Mouse (Mus musculus): ENCODE data around the gene Fry.

Fry gene

GRCm38 (mm10) chr5:150171562-150171961 is 53.1 kb downstream of the Fry start:
- DNase-seq (ENCODE audit: low spot score in 2 of 2), result no peak

GRCm38 (mm10) chr5:150173869-150174268 is 55.4 kb downstream of the Fry start:
- no peak for DNase-seq (ENCODE audit: low spot score in 2 of 2)

GRCm38 (mm10) chr5:150174950-150175349 is 56.5 kb downstream of the Fry start:
- DNase-seq (ENCODE audit: low spot score in 2 of 2), result no peak

- no peak for DNase-seq (ENCODE audit: low spot score in 2 of 2)
These were observed 58.0 kb downstream of the Fry start for GRCm38 (mm10) chr5:150176251-150177015.

- DNase-seq (ENCODE audit: low spot score in 2 of 2), result no peak
These were observed 59.3 kb downstream of the Fry start for GRCm38 (mm10) chr5:150177757-150178156.

GRCm38 (mm10) chr5:150178194-150178801 is 59.9 kb downstream of the Fry start:
- no peak for DNase-seq (ENCODE audit: low spot score in 2 of 2)

- DNase-seq (ENCODE audit: low spot score in 2 of 2), result no peak
These were observed 62.7 kb downstream of the Fry start for GRCm38 (mm10) chr5:150180985-150181607.

GRCm38 (mm10) chr5:150184959-150185358 is 66.5 kb downstream of the Fry start:
- DNase-seq (ENCODE audit: low spot score in 2 of 2), result no peak

- no peak for DNase-seq (ENCODE audit: low spot score in 2 of 2)
These were observed 67.7 kb downstream of the Fry start for GRCm38 (mm10) chr5:150186121-150186520.

GRCm38 (mm10) chr5:150186676-150187075 is 68.2 kb downstream of the Fry start:
- no peak for DNase-seq (ENCODE audit: low spot score in 2 of 2)

GRCm38 (mm10) chr5:150188031-150188430 is 69.6 kb downstream of the Fry start:
- no peak for DNase-seq (ENCODE audit: low spot score in 2 of 2)

GRCm38 (mm10) chr5:150190454-150191358 is 72.3 kb downstream of the Fry start:
- DNase-seq (ENCODE audit: low spot score in 2 of 2), result no peak

- DNase-seq (ENCODE audit: low spot score in 2 of 2), result peak; percentile 71 to 74
These were observed 77.2 kb downstream of the Fry start for GRCm38 (mm10) chr5:150195514-150196210.

GRCm38 (mm10) chr5:150196211-150196585 is 77.8 kb downstream of the Fry start:
- DNase-seq (ENCODE audit: low spot score in 2 of 2), result no peak

- no peak for DNase-seq (ENCODE audit: low spot score in 2 of 2)
These were observed 78.5 kb downstream of the Fry start for GRCm38 (mm10) chr5:150196881-150197311.

GRCm38 (mm10) chr5:150206749-150207148 is 88.3 kb downstream of the Fry start:
- no peak for DNase-seq (ENCODE audit: low spot score in 2 of 2)

GRCm38 (mm10) chr5:150207596-150207995 is 89.2 kb downstream of the Fry start:
- no peak for DNase-seq (ENCODE audit: low spot score in 2 of 2)

GRCm38 (mm10) chr5:150208009-150208408 is 89.6 kb downstream of the Fry start:
- DNase-seq (ENCODE audit: low spot score in 2 of 2), result no peak

- DNase-seq (ENCODE audit: low spot score in 2 of 2), result no peak
These were observed 95.6 kb downstream of the Fry start for GRCm38 (mm10) chr5:150214081-150214480.

- DNase-seq (ENCODE audit: low spot score in 2 of 2), result no peak
These were observed 97.6 kb downstream of the Fry start for GRCm38 (mm10) chr5:150216066-150216465.

- no peak for DNase-seq (ENCODE audit: low spot score in 2 of 2)
These were observed 101.0 kb downstream of the Fry start for GRCm38 (mm10) chr5:150219457-150219856.

All from frontal cortex, postnatal 36 days (tissue).